Mouse (Mus musculus) stomach, postnatal 0 days (tissue): ENCODE results near the gene Tbc1d19.

Experiments
- CTCF ChIP-seq: IDR thresholded peaks from 2 replicates; pipeline ENCODE4 v1.5.1; 2016; ENCODE audit warnings: antibody characterized with exemption, low read depth, mild to moderate bottlenecking, moderate library complexity
- EP300 ChIP-seq: optimal IDR thresholded peaks from 2 replicates; pipeline ENCODE3; 2016; ENCODE audit warnings: antibody characterized with exemption

DNA sequence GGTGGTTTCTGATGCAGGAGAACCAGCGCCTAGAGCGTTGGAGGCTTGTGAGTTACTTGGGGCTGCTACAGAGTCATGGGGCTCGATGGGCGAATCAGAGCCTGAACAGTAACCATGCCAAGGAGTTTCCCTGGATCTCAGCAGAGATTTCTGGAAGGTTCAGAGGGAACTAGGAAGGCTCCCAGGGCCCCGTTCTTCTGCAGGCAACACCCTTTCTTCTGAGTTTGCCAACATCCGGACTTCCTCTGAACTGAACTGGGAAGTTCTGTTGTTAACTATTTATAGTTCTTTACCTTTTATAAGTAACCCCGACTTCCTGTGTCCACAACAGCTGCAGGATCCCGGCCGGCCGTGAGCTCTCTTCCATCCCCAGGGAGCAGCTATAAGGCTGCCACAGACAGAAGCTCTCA lies 119.8 kb downstream of the Tbc1d19 start:
- TF ChIP-seq CTCF (no peak), EP300 (no peak)
